Mouse (Mus musculus) small intestine, adult 2 months (tissue): ENCODE measurements around the gene Olfr906. TPM values are rescaled to one million over a fixed set of nuclear protein-coding genes. Genes with fewer than 3 reads are reported as not detected.

ENCODE experiments used
- H3K27ac ChIP-seq: fragments of 200-500 bp; 2 replicates; pipeline ENCODE4 v1.5.1; 2012; ENCODE audit warnings: low read depth, low read length, control low read depth, inconsistent platforms; ENCODE audit not compliant: insufficient read depth
- H3K27me3 ChIP-seq: fragments of 200-500 bp; 2 replicates; pipeline ENCODE4 v1.6.1; 2012; ENCODE audit warnings: mild to moderate bottlenecking, moderate library complexity, low read length, inconsistent platforms; ENCODE audit not compliant: control insufficient read depth, insufficient read depth
- H3K36me3 ChIP-seq: fragments of 200-500 bp; 2 replicates; pipeline ENCODE4 v1.6.1; 2012; ENCODE audit warnings: mild to moderate bottlenecking, low read length, control low read depth, inconsistent platforms; ENCODE audit not compliant: control insufficient read depth, insufficient read depth
- H3K4me1 ChIP-seq: fragments of 200-500 bp; 2 replicates; pipeline ENCODE4 v1.6.1; 2012; ENCODE audit warnings: low read length, inconsistent platforms, mixed read lengths; ENCODE audit not compliant: control insufficient read depth, insufficient read depth, insufficient read length
- H3K4me3 ChIP-seq: fragments of 200-500 bp; 2 replicates; pipeline ENCODE4 v1.5.1; 2012; ENCODE audit warnings: low read depth, mild to moderate bottlenecking, control low read depth, inconsistent platforms, low read length, moderate library complexity
- CTCF ChIP-seq: fragments of 200-500 bp; IDR thresholded peaks from 2 replicates; pipeline ENCODE4 v1.5.1; 2012; ENCODE audit warnings: low read depth, mild to moderate bottlenecking, control low read depth, inconsistent platforms, low read length, moderate library complexity, mixed read lengths; ENCODE audit not compliant: insufficient replicate concordance, insufficient read length; ENCODE audit errors: extremely low read depth
- POLR2A ChIP-seq: fragments of 200-500 bp; IDR thresholded peaks from 2 replicates; pipeline ENCODE4 v1.6.1; 2012; ENCODE audit warnings: low read depth, mild to moderate bottlenecking, control low read depth, inconsistent platforms, low read length, moderate library complexity
- WGBS: fragments of 180-500 bp; shearing (Covaris S2); methylation state at CpG from one replicate; pipeline ENCODE4 v1.1.7; 2018; 5-methylcytosine and 5-hydroxymethylcytosine counted together
- polyA plus RNA-seq: library from polyadenylated mRNA; depleted of rRNA; stranded (reverse); fragments of >200 nt; gene quantifications from 2 replicates; pipeline ENCODE4 v1.2.3, GENCODE M21; 2012; rRNA removed

Olfr906 gene
- polyA plus RNA-seq: not detected in 2 replicates

DNA sequence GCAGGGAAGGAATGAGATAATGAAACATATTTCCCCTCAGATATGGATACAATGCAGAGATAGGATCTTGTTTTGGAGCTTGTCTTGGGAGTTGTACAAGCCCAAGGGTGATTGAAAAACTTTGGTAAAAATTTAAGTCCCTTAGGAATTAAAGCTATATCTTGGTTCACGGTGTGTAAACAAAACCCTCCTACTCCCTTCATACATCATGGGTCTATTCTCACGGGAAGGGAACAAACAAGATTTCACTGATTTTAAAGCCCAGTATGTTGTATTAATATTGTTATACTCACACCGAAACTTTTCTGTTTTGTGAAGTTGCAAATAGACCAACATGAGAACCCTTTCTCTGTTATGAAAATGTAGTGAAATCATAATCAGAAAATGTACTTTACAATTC, at the start of gene Olfr906:
Olfr906 (plus strand) TSS at position 301 of the 400 bp plus-strand sequence.
- WGBS: 65% methylated on average over 3 of the region's 3 CpGs
- TF ChIP-seq CTCF: no peak
- Histone ChIP-seq H3K27ac (no peak within 1 kb of the TSS), H3K4me3 (no peak within 1 kb of the TSS), H3K36me3 (no peaks in the 10 kb centered on the region), H3K27me3 (no peaks in the 10 kb centered on the region), H3K4me1 (no peaks in the 10 kb centered on the region)

GRCm38 (mm10) chr9:38447352-38447751, 39.5 kb upstream of the Olfr906 start, which contains the start of gene Olfr902:
Gene Olfr902, plus strand, starts transcription at chr9:38447652.
- no peaks in the 10 kb centered on the region for H3K36me3 ChIP-seq
- no peak for TF ChIP-seq POLR2A
- TF ChIP-seq CTCF: no peak
- no peak within 1 kb of the TSS for H3K27ac ChIP-seq
- H3K4me3 ChIP-seq: no peak within 1 kb of the TSS
- H3K27me3 ChIP-seq: no peaks in the 10 kb centered on the region
- H3K4me1 ChIP-seq: no peaks in the 10 kb centered on the region
- 86% methylated on average over 5 of the region's 5 CpGs for WGBS

- no peak for TF ChIP-seq CTCF
- TF ChIP-seq POLR2A: no peak
- no peak within 1 kb of the TSS for H3K27ac ChIP-seq
These were observed 24.0 kb upstream of the Olfr906 start, which contains the start of gene Olfr904 for GRCm38 (mm10) chr9:38462844-38463243. Gene Olfr904, plus strand, starts transcription at chr9:38463144.

DNA sequence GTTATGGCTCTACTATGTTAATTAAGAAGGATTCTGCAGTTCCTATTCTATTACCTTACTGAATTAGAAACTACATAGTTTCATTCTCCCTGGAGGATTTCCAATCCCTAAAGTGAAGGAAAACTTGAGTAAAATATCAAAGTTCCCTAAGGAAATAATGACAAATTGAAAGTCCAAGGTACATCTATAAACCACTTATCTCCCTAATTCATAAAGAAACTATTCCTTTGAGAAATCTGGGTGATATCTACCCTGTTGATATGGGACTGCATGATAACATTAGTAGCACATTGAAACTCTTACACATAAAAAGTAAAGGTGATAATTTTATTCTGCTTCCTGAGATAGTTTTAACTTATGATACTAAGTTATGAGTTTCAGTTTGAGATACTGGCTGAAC, 16.1 kb upstream of the Olfr906 start, which contains the start of gene Olfr905:
Olfr905 (plus strand) TSS at position 301 of the 400 bp plus-strand sequence.
- no peak for TF ChIP-seq POLR2A
- no peak for TF ChIP-seq CTCF
- Histone ChIP-seq H3K4me3 (no peak within 1 kb of the TSS), H3K27ac (no peak within 1 kb of the TSS), H3K36me3 (no peaks in the 10 kb centered on the region), H3K27me3 (no peaks in the 10 kb centered on the region), H3K4me1 (no peaks in the 10 kb centered on the region)

More at GRCm38 (mm10) chr9:38462844-38463243, 24.0 kb upstream of the Olfr906 start, which contains the start of gene Olfr904:
- H3K36me3 ChIP-seq: no peaks in the 10 kb centered on the region
- H3K4me1 ChIP-seq: no peaks in the 10 kb centered on the region
- H3K27me3 ChIP-seq: no peaks in the 10 kb centered on the region
- no peak within 1 kb of the TSS for H3K4me3 ChIP-seq

GRCm38 (mm10) chr9:38495501-38495900, 8.6 kb downstream of the Olfr906 start, which contains the start of gene Olfr907:
Gene Olfr907, plus strand, starts transcription at chr9:38495801.
- Histone ChIP-seq H3K36me3 (no peaks in the 10 kb centered on the region), H3K4me3 (no peak within 1 kb of the TSS), H3K4me1 (no peaks in the 10 kb centered on the region), H3K27me3 (no peaks in the 10 kb centered on the region), H3K27ac (no peak within 1 kb of the TSS)
- WGBS: 72% methylated on average over 2 of the region's 2 CpGs
- TF ChIP-seq CTCF (no peak), POLR2A (no peak)

DNA sequence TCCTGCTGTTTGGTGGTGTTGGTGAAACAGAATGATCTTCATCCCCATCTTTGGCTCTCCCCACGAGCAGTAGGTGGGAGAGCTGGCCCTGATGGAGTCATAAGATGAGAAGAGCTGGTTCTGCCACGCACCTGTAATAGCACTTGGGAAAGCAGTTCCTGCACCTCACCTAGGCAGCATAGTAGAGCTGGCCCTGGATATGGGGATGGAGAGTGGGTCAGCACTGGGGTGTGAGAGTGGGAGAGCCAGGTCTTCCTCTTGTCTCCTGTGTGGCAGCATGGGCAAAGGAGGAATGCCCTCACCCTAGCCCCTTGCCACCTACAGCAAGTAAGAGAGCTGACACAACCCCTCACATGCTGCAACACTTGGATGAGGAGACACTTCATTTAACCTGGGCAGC, 25.5 kb downstream of the Olfr906 start:
- 66% methylated on average over 2 of the region's 2 CpGs for WGBS
- Histone ChIP-seq H3K27me3 (no peaks in the 10 kb centered on the region), H3K36me3 (no peaks in the 10 kb centered on the region), H3K4me1 (no peaks in the 10 kb centered on the region), H3K4me3 (no peak overlapping the region), H3K27ac (no peak overlapping the region)
- TF ChIP-seq POLR2A: no peak
- no peak for TF ChIP-seq CTCF

DNA sequence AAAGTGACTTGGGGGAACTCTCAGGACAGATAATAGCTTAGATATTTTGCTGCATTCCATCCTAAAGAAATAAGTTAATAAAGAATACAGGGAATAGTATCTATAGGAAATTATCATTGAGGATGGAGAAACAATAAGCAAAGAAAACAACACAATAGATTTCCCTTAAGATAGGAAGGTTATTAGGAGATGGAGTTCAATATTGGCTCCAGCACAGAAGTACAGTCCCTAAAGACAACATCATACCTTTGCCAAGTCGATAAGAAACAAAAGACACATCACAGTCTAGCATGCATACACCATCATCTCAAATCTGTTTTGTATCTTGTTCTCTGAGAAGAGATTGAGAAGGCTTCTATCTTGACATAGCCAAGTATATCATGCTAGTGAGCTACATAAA, 34.4 kb downstream of the Olfr906 start, which contains the start of gene Olfr911-ps1:
Olfr911-ps1 (plus strand) TSS at position 301 of the 400 bp plus-strand sequence.
- Histone ChIP-seq H3K27ac (no peak within 1 kb of the TSS), H3K4me1 (no peaks in the 10 kb centered on the region), H3K4me3 (no peak within 1 kb of the TSS), H3K36me3 (no peaks in the 10 kb centered on the region), H3K27me3 (no peaks in the 10 kb centered on the region)
- TF ChIP-seq CTCF: no peak
- no peak for TF ChIP-seq POLR2A
- WGBS: 57% methylated on average over 1 of the region's 1 CpGs

GRCm38 (mm10) chr9:38537549-38537948, 50.7 kb downstream of the Olfr906 start, which contains the start of gene Olfr910:
Gene Olfr910, plus strand, starts transcription at chr9:38537849.
- Histone ChIP-seq H3K4me1 (no peaks in the 10 kb centered on the region), H3K4me3 (no peak within 1 kb of the TSS), H3K27me3 (no peaks in the 10 kb centered on the region), H3K27ac (no peak within 1 kb of the TSS), H3K36me3 (no peaks in the 10 kb centered on the region)
- WGBS: 88% methylated on average over 2 of the region's 2 CpGs
- TF ChIP-seq CTCF (no peak), POLR2A (no peak)

Other genes with a start within 250 kb of the Olfr906 start
- not detected in 2 replicates for gene Olfr143, start 234.3 kb upstream of the Olfr906 start, polyA plus RNA-seq
- not detected in 2 replicates for gene Olfr895, start 219.2 kb upstream of the Olfr906 start, polyA plus RNA-seq
- not detected in 2 replicates for gene Olfr896-ps1, start 196.0 kb upstream of the Olfr906 start, polyA plus RNA-seq
- gene Olfr25, start 158.0 kb upstream of the Olfr906 start, polyA plus RNA-seq: not detected in 2 replicates
- gene Olfr898, start 138.7 kb upstream of the Olfr906 start, polyA plus RNA-seq: not detected in 2 replicates
- gene Olfr250, start 120.2 kb upstream of the Olfr906 start, polyA plus RNA-seq: not detected in 2 replicates
- gene Olfr251, start 110.0 kb upstream of the Olfr906 start, polyA plus RNA-seq: not detected in 2 replicates
- not detected in 2 replicates for gene Olfr147, start 85.4 kb upstream of the Olfr906 start, polyA plus RNA-seq
- gene Olfr901, start 57.6 kb upstream of the Olfr906 start, polyA plus RNA-seq: not detected in 2 replicates
- not detected in 2 replicates for gene Olfr902, start 39.4 kb upstream of the Olfr906 start, polyA plus RNA-seq
- gene Olfr904, start 23.9 kb upstream of the Olfr906 start, polyA plus RNA-seq: not detected in 2 replicates
- not detected in 2 replicates for gene Olfr905, start 16.0 kb upstream of the Olfr906 start, polyA plus RNA-seq
- gene Olfr907, start 8.7 kb downstream of the Olfr906 start, polyA plus RNA-seq: not detected in 2 replicates
- not detected in 2 replicates for gene Olfr911-ps1, start 34.5 kb downstream of the Olfr906 start, polyA plus RNA-seq
- gene Olfr910, start 50.8 kb downstream of the Olfr906 start, polyA plus RNA-seq: not detected in 2 replicates
- gene Olfr912, start 93.1 kb downstream of the Olfr906 start, polyA plus RNA-seq: not detected in 2 replicates
- gene Olfr913, start 105.7 kb downstream of the Olfr906 start, polyA plus RNA-seq: not detected in 2 replicates
- gene Olfr914, start 118.0 kb downstream of the Olfr906 start, polyA plus RNA-seq: not detected in 2 replicates
- not detected in 2 replicates for gene Olfr916, start 172.8 kb downstream of the Olfr906 start, polyA plus RNA-seq
- gene Olfr917, start 178.8 kb downstream of the Olfr906 start, polyA plus RNA-seq: not detected in 2 replicates
- not detected in 2 replicates for gene Olfr918, start 187.5 kb downstream of the Olfr906 start, polyA plus RNA-seq
- gene Olfr919, start 216.6 kb downstream of the Olfr906 start, polyA plus RNA-seq: not detected in 2 replicates
- gene Vwa5a, start 231.2 kb downstream of the Olfr906 start, polyA plus RNA-seq: 2.9 and 6.3 TPM in 2 replicates